In the genomic region with DNA sequence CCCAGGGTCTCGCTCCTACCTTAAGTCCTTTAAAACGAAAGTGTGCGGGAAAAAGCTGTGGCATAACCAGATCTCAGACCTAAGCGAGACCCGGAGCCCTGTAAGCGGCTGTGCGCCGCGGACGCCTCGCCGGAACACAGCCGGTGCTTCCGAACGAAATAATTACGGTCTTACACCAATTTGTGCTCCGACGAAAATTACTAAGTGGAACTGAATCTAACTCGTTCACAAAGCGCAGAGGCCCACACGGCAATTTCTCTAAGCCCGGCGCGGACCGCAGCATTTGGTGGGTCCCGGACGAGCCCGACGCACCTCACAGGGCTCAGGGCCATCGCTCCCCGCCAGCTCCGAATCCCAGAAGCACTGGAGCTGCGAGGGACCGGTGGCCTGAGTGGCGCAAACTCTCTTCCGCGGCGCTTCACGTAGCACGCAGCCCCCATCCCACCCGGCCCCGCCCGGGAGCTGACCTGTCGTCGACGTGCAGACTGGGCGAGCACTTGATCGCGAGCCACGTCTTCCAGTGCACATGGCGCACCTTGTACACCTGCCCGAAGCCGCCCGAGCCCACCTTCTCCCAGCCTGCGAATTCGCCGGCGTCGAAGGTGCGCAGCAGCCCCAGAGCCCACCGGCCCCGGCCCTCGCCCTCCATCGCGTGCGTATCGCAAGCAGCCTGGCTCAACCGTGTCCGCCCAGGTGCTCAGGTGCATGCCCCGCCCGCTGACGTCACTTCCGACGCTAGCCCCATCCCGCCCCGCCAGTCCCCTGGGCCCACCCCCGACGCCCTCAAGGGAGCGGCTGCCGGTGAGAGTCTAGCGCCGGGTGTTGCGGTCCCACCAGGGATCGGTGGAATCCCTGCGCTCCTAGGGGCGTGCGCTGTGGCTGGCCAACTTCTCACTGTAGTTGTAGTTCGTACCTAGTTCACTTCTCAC, we compare ENCODE assay signal across 8 mouse cellular contexts. TPM values are rescaled to one million over a fixed set of nuclear protein-coding genes. Genes with fewer than 3 reads are reported as not detected.
DNase-seq lines count a peak whose midpoint lies in the region; ATAC-seq and TF ChIP-seq lines count a peak whose summit lies in the region.

A gene (minus strand): TSS at position 727 of the 929 bp plus-strand sequence.

- H3K27ac ChIP-seq in spleen, adult 2 months (ENCODE audit: insufficient read depth, low read length): no peak within 1 kb of the TSS
- H3K27ac ChIP-seq in forebrain, embryonic 15.5 days (replicated peaks): no peak within 1 kb of the TSS

- peaks cover 7% of the 10 kb centered on the region; the same call in 1 of the 2 replicates for H3K4me1 ChIP-seq in spleen, adult 2 months (ENCODE audit: control insufficient read depth, insufficient read depth, insufficient read length)
- peaks cover 13% of the 10 kb centered on the region for H3K4me1 ChIP-seq in forebrain, embryonic 15.5 days
- H3K4me1 ChIP-seq in lung, adult 2 months (ENCODE audit: control insufficient read depth, insufficient read depth, low read length): peaks cover 5% of the 10 kb centered on the region; the same call in 1 of the 2 replicates

- no peak for TF ChIP-seq CTCF in spleen, adult 2 months (IDR thresholded peaks at IDR 0.05; ENCODE audit: extremely low read depth, insufficient read depth, insufficient read length, insufficient replicate concordance)
- no peak for TF ChIP-seq CTCF in lung, adult 2 months (IDR thresholded peaks at IDR 0.05; ENCODE audit: insufficient read depth, low read length)

- H3K4me3 ChIP-seq in spleen, adult 2 months (ENCODE audit: extremely low read depth, insufficient read depth, insufficient read length): peak within 1 kb of the TSS; percentile 33; the same call in 1 of the 2 replicates
- peak within 1 kb of the TSS; percentile 44 for H3K4me3 ChIP-seq in forebrain, embryonic 15.5 days
- H3K4me3 ChIP-seq in lung, adult 2 months (replicated peaks; ENCODE audit: extremely low read depth, low read depth, low read length): peak within 1 kb of the TSS; percentile 66

- H3K4me2 ChIP-seq in forebrain, embryonic 15.5 days (replicated peaks): peak within 1 kb of the TSS; percentile 67

- peak within 1 kb of the TSS; percentile 28; the same call in 1 of the 2 replicates for H3K9ac ChIP-seq in forebrain, embryonic 15.5 days (replicated peaks)

- H3K9me3 ChIP-seq in forebrain, embryonic 15.5 days: no peaks in the 10 kb centered on the region

- no peak for TF ChIP-seq POLR2A in spleen, adult 2 months (IDR thresholded peaks at IDR 0.05; ENCODE audit: low read depth, low read length)
- TF ChIP-seq POLR2A in lung, adult 2 months (IDR thresholded peaks at IDR 0.05; ENCODE audit: borderline replicate concordance, extremely low read depth, low read depth, low read length): peak; percentile 61; the same call in 1 of the 2 replicates

- ATAC-seq in forebrain, embryonic 15.5 days (replicated peaks): peak; percentile 55

- 3% methylated on average over 86 of the region's 88 CpGs for WGBS in spleen, adult 2 months
- WGBS in forebrain, embryonic 15.5 days: under 1% methylated on average over 88 of the region's 88 CpGs
- 3% methylated on average over 88 of the region's 88 CpGs for WGBS in lung, adult 2 months

- peaks cover 7% of the 10 kb centered on the region for H3K27me3 ChIP-seq in spleen, adult 2 months (ENCODE audit: control insufficient read depth, insufficient read depth, low read length)
- H3K27me3 ChIP-seq in forebrain, embryonic 15.5 days: peaks cover 50% of the 10 kb centered on the region

- H3K36me3 ChIP-seq in spleen, adult 2 months (ENCODE audit: control insufficient read depth, insufficient read depth, low read length): no peaks in the 10 kb centered on the region
- no peaks in the 10 kb centered on the region for H3K36me3 ChIP-seq in forebrain, embryonic 15.5 days

- DNase-seq in spleen, adult 2 months (ENCODE audit: low read depth in 1 of 2, low spot score in 2 of 2): no peak
- no peak for DNase-seq in spleen, adult 12 weeks (ENCODE audit: low spot score)
- DNase-seq in kidney, adult 18-20 months: peak; percentile 85
- DNase-seq in lung, adult 2 months: peak; percentile 81
- peak; percentile 53 for DNase-seq in retina, embryonic 14.5 days (ENCODE audit: low spot score)
- DNase-seq in layer of hippocampus, postnatal 36 days: no peak
- DNase-seq in spleen, postnatal 14 days (ENCODE audit: low spot score in 2 of 2): no peak

RNA-seq across cellular contexts. Expression of the gene that starts here (rescaled TPM):
- 0.15 and 0.19 TPM in 2 replicates for polyA plus RNA-seq in spleen, adult 2 months (2012; rRNA removed)
- polyA plus RNA-seq in forebrain, embryonic 15.5 days (2015; fragmentation: Nextera tagmentation; extraction: Ambion mirVana): 0.99 and 1.2 TPM in 2 replicates
- 15.5 and 16.7 TPM in 2 replicates for polyA plus RNA-seq in lung, adult 2 months (2012; rRNA removed)
- under 1 TPM; 0.10 to 0.17 TPM for total RNA-seq in layer of hippocampus, postnatal 36 days (2021)

Comparison
In these comparisons a context has a peak if more than half of its experiments do, and no peak if none do; other contexts are left out.
1. DNase-seq: peak in kidney, adult 18-20 months (single experiment), lung, adult 2 months (single experiment) and retina, embryonic 14.5 days (single experiment); none in spleen, adult 2 months (0 of 2), spleen, adult 12 weeks (single experiment), layer of hippocampus, postnatal 36 days (0 of 2) and spleen, postnatal 14 days (0 of 2).
2. Peak in every context shown above with its lines, with median percentiles within 50 percentile points of each other: H3K4me3 ChIP-seq.